Mouse (Mus musculus): ENCODE measurements at regions not wholly inside any gene's neighbourhood (a gene's known extent, or its start where the extent isn't known, plus 50 kb on each side); places are given as distances from the start of the nearest gene placed in this dataset.

GRCm38 (mm10) chr19:50087277-50087676 lies 591.2 kb downstream of the Sorcs1 start:
- CTCF ChIA-PET = no interaction called here

- CTCF ChIA-PET = no interaction called here
Observed at GRCm38 (mm10) chr19:50077427-50078040, 600.9 kb downstream of the Sorcs1 start.

GRCm38 (mm10) chr19:50060448-50060847 lies 618.0 kb downstream of the Sorcs1 start:
- CTCF ChIA-PET = no interaction called here

GRCm38 (mm10) chr19:50052910-50053309 lies 625.5 kb downstream of the Sorcs1 start:
- CTCF ChIA-PET = no interaction called here

- CTCF ChIA-PET = no interaction called here
Observed at GRCm38 (mm10) chr19:50045761-50046160, 632.7 kb downstream of the Sorcs1 start.

GRCm38 (mm10) chr19:50013659-50014058 lies 664.8 kb downstream of the Sorcs1 start:
- CTCF ChIA-PET = no interaction called here

- CTCF ChIA-PET = interaction anchor here (0.7 kb wide), 1 partner anchor 17 kb away, joined by 9 read pairs; no protein-coding TSS in a partner anchor
Observed at GRCm38 (mm10) chr19:50005248-50005647, 673.2 kb downstream of the Sorcs1 start.

- CTCF ChIA-PET = no interaction called here
Observed at GRCm38 (mm10) chr19:49985826-49986225, 692.6 kb downstream of the Sorcs1 start.

- CTCF ChIA-PET = no interaction called here
Observed at GRCm38 (mm10) chr19:49966284-49966841, 712.1 kb downstream of the Sorcs1 start.

GRCm38 (mm10) chr19:49964679-49965078 lies 713.8 kb downstream of the Sorcs1 start:
- CTCF ChIA-PET = interaction anchor here (0.6 kb wide), 1 partner anchor 1671 kb away, joined by 3 read pairs; no protein-coding TSS in a partner anchor

- CTCF ChIA-PET = no interaction called here
Observed at GRCm38 (mm10) chr19:49958517-49958916, 719.9 kb downstream of the Sorcs1 start.

- CTCF ChIA-PET = interaction anchor here (0.7 kb wide), 1 partner anchor 813 kb away, joined by 4 read pairs; no protein-coding TSS in a partner anchor
Observed at GRCm38 (mm10) chr19:49931202-49931601, 747.2 kb downstream of the Sorcs1 start.

GRCm38 (mm10) chr19:49911738-49912137 lies 766.7 kb downstream of the Sorcs1 start:
- CTCF ChIA-PET = no interaction called here

- CTCF ChIA-PET = no interaction called here
Observed at GRCm38 (mm10) chr19:49880241-49880640, 798.2 kb downstream of the Sorcs1 start.

GRCm38 (mm10) chr19:49860761-49861160 lies 817.7 kb downstream of the Sorcs1 start:
- CTCF ChIA-PET = no interaction called here

- CTCF ChIA-PET = no interaction called here
Observed at GRCm38 (mm10) chr19:49855481-49856035, 822.9 kb downstream of the Sorcs1 start.

GRCm38 (mm10) chr19:49841984-49842383 lies 836.5 kb downstream of the Sorcs1 start:
- CTCF ChIA-PET = no interaction called here

- CTCF ChIA-PET = no interaction called here
Observed at GRCm38 (mm10) chr19:49839153-49839911, 839.1 kb downstream of the Sorcs1 start.

GRCm38 (mm10) chr19:49830918-49831317 lies 847.5 kb downstream of the Sorcs1 start:
- CTCF ChIA-PET = no interaction called here

- CTCF ChIA-PET = no interaction called here
Observed at GRCm38 (mm10) chr19:49805636-49806397, 872.6 kb downstream of the Sorcs1 start.

All from spleen, embryonic (tissue).